Mouse (Mus musculus): ENCODE measurements around the gene Cntrob. TPM values are rescaled to one million over a fixed set of nuclear protein-coding genes. Genes with fewer than 3 reads are reported as not detected.

Gene Cntrob
- 10 to 100 TPM; 11.8 to 14.0 TPM for polyA plus RNA-seq (2017; shearing (Covaris generic))

GRCm38 (mm10) chr11:69323667-69324111, at the start of gene Cntrob, which contains the start of gene Trappc1:
TSS of gene Cntrob (minus strand) at chr11:69323775.
TSS of gene Trappc1 (plus strand) at chr11:69323980.

GRCm38 (mm10) chr11:69369215-69369989, 45.8 kb upstream of the Cntrob start, which contains the start of gene Chd3:
TSS of gene Chd3 (minus strand) at chr11:69369406.

GRCm38 (mm10) chr11:69340161-69341131, 16.9 kb upstream of the Cntrob start, which contains the start of gene Rnf227:
TSS of gene Rnf227 (plus strand) at chr11:69340461.

GRCm38 (mm10) chr11:69325628-69326407, 2.2 kb upstream of the Cntrob start, which contains the start of gene Kcnab3:
TSS of gene Kcnab3 (plus strand) at chr11:69326258.

Other genes with a start within 250 kb of the Cntrob start
- 100 to 1,000 TPM; 137 to 175 TPM for gene Vamp2, start 235.3 kb downstream of the Cntrob start, polyA plus RNA-seq (2017; shearing (Covaris generic))
- gene Per1, start 228.6 kb downstream of the Cntrob start, polyA plus RNA-seq (2017; shearing (Covaris generic)) = 10 to 100 TPM in 1 of 2 experiments, 1 to 10 TPM in 1; 4.8 to 12.0 TPM
- gene Hes7, start 203.4 kb downstream of the Cntrob start, polyA plus RNA-seq (2017; shearing (Covaris generic)) = under 1 TPM in 1 of 2 experiments, not detected in 1; 0.51 TPM
- gene 9130213A22Rik, start 201.2 kb downstream of the Cntrob start, polyA plus RNA-seq (2017; shearing (Covaris generic)) = under 1 TPM in 1 of 2 experiments, not detected in 1; 0.40 TPM
- 1 to 10 TPM in 1 of 2 experiments, under 1 TPM in 1; 0.27 to 1.6 TPM for gene Aloxe3, start 197.9 kb downstream of the Cntrob start, polyA plus RNA-seq (2017; shearing (Covaris generic))
- under 1 TPM in 1 of 2 experiments, not detected in 1; 0.18 TPM for gene Alox12b, start 166.8 kb downstream of the Cntrob start, polyA plus RNA-seq (2017; shearing (Covaris generic))
- 10 to 100 TPM in 1 of 2 experiments, 1 to 10 TPM in 1; 5.9 to 12.5 TPM for gene Alox8, start 125.9 kb downstream of the Cntrob start, polyA plus RNA-seq (2017; shearing (Covaris generic))
- gene Gucy2e, start 86.7 kb downstream of the Cntrob start, polyA plus RNA-seq (2017; shearing (Covaris generic)) = under 1 TPM; 0.34 to 0.43 TPM
- gene Trappc1, start 205 bp upstream of the Cntrob start, polyA plus RNA-seq (2017; shearing (Covaris generic)) = 100 to 1,000 TPM in 1 of 2 experiments, 10 to 100 TPM in 1; 91.3 to 101 TPM
- 1 to 10 TPM; 1.3 to 1.5 TPM for gene Kcnab3, start 2.5 kb upstream of the Cntrob start, polyA plus RNA-seq (2017; shearing (Covaris generic))
- gene Rnf227, start 16.7 kb upstream of the Cntrob start, polyA plus RNA-seq (2017; shearing (Covaris generic)) = 10 to 100 TPM in 1 of 2 experiments, 1 to 10 TPM in 1; 5.8 to 13.3 TPM
- 100 to 1,000 TPM; 116 to 125 TPM for gene Chd3, start 45.6 kb upstream of the Cntrob start, polyA plus RNA-seq (2017; shearing (Covaris generic))
- gene Naa38, start 71.7 kb upstream of the Cntrob start, polyA plus RNA-seq (2017; shearing (Covaris generic)) = 100 to 1,000 TPM in 1 of 2 experiments, 10 to 100 TPM in 1; 97.4 to 110 TPM
- 10 to 100 TPM; 25.6 to 30.9 TPM for gene Cyb5d1, start 71.9 kb upstream of the Cntrob start, polyA plus RNA-seq (2017; shearing (Covaris generic))
- gene Tmem88, start 74.5 kb upstream of the Cntrob start, polyA plus RNA-seq (2017; shearing (Covaris generic)) = 1 to 10 TPM in 1 of 2 experiments, under 1 TPM in 1; 0.45 to 1.8 TPM
- 1 to 10 TPM; 5.0 to 5.4 TPM for gene Kdm6b, start 89.9 kb upstream of the Cntrob start, polyA plus RNA-seq (2017; shearing (Covaris generic))
- gene Dnah2, start 225.3 kb upstream of the Cntrob start, polyA plus RNA-seq (2017; shearing (Covaris generic)) = 1 to 10 TPM in 1 of 2 experiments, under 1 TPM in 1; 0.31 to 3.4 TPM
- under 1 TPM; 0.55 to 0.64 TPM for gene Efnb3, start 236.4 kb upstream of the Cntrob start, polyA plus RNA-seq (2017; shearing (Covaris generic))